Mouse (Mus musculus) thymus, adult 2 months (tissue): ENCODE measurements around the gene Nlrp1b.

Experiments
- CTCF ChIP-seq: fragments of 200-500 bp; IDR thresholded peaks from 2 replicates; pipeline ENCODE4 v1.5.1; 2012; ENCODE audit warnings: mild to moderate bottlenecking, control low read depth, low read length, moderate library complexity, borderline replicate concordance; ENCODE audit not compliant: control insufficient read depth, poor library complexity, insufficient read depth; ENCODE audit errors: extremely low read depth
- POLR2A ChIP-seq: fragments of 200-500 bp; IDR thresholded peaks from 2 replicates; pipeline ENCODE4 v1.6.1; 2012; ENCODE audit warnings: mild to moderate bottlenecking, low read length, control low read depth, moderate library complexity; ENCODE audit not compliant: control insufficient read depth, poor library complexity, insufficient read depth; ENCODE audit errors: extremely low read depth

GRCm38 (mm10) chr11:71142031-71142430 lies 88.5 kb downstream of the Nlrp1b start:
- no peak for TF ChIP-seq POLR2A
- no peak for TF ChIP-seq CTCF
